Mouse (Mus musculus) ovary, postnatal 10 days (tissue): ENCODE data around the gene Tmem26.
"Not testable (repeated sequence)": the region's sequence is repeated elsewhere in the genome, so short reads cannot be mapped to it uniquely, and the experiment has no call there.

Source experiments
- DNase-seq: peaks from one replicate; pipeline ENCODE4 v3.0.0; 2022; ENCODE audit warnings: low spot score

Gene Tmem26

GRCm38 (mm10) chr10:68723568-68724360 lies at the start of gene Tmem26:
TSS of gene Tmem26 (plus strand) at chr10:68723646.
- peak; percentile 9 for DNase-seq

DNA sequence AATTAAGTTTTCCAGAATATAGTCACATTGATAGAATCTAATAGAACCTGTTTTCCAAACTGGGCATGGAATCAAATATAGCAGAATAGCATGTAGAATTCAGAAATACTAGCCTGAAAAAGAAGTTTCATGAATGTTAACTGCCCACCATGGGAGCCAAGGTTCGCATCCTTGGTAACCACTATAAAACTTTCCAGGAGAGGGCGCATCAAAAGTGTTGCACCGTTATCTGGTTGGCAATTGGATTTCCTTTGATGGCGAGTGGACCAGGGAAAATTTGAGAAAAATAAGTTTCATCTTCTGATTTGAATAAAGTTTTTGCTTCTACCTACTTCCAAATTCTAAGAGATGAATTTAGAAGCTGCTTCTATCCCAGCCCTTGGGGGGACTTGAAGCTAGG lies 44.8 kb upstream of the Tmem26 start:
- DNase-seq, result no peak

DNA sequence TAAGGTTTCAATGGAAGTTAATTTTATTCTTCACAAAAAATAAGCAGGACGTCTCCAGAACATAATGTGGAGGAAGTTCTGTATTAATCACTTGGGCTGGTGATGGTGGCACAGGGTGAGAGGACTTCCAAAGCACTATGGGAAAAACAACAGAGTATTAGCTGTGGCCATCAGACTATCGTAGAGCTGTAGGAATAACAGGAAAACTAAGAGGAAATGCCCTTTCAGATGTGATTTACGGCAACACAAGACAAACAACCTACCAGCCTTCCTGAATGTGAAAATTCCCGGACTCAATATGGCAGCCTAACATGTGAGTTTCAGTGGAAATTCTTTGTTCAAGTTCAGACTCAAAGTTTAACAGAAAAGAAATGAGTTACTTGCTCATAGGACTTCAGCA lies 42.2 kb upstream of the Tmem26 start:
- DNase-seq, result no peak

- no peak for DNase-seq
Measured at GRCm38 (mm10) chr10:68685510-68685909, 37.9 kb upstream of the Tmem26 start.

- no peak for DNase-seq
Measured at GRCm38 (mm10) chr10:68691116-68691515, 32.3 kb upstream of the Tmem26 start.

- no peak for DNase-seq
Measured at GRCm38 (mm10) chr10:68692401-68692800, 31.0 kb upstream of the Tmem26 start.

DNA sequence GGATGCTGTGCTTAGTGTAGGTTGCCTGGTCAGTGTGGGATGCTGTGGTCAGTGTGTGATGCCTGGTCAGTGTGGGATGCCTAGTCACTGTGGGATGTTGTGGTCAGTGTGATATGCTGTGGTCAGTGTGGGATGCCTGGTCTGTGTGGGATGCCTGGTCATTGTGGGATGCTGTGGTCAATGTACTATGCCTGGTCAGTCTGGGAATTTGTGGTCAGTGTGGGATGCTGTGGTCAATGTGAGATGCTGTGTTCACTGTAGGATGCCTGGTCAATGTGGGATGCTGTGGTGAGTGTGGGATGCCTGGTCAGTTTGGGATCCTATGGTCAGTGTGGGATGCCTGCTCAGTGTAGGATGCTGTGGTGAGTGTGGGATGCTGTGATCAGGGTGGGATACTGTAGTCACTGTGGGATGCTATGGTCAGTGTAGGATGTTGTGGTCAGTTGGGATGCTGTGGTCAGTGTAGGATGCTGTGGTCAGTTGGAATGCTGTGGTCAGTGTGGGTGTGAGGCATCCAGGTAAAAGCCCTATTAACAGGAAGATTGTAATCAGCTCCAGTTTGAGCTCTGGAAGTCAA lies 27.6 kb upstream of the Tmem26 start:
- no peak for DNase-seq

DNA sequence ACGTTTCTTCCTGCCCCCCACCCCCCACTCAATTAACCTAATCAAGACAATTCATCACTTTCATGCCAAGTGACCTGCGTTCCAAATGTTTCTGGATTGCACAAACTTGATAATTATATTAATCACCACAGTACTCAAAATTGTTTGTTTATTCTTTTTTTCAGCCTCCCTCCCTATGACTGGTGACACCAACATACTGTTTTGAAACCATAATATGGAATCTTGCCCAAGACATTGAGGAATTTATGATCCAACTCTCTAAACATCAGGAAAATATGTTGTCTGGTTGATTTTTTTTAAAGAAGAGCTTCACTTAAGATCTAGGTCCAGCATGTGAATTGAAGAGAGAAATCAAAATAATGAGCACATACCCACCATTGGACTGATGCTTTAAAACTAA lies 19.2 kb upstream of the Tmem26 start:
- no peak for DNase-seq

DNA sequence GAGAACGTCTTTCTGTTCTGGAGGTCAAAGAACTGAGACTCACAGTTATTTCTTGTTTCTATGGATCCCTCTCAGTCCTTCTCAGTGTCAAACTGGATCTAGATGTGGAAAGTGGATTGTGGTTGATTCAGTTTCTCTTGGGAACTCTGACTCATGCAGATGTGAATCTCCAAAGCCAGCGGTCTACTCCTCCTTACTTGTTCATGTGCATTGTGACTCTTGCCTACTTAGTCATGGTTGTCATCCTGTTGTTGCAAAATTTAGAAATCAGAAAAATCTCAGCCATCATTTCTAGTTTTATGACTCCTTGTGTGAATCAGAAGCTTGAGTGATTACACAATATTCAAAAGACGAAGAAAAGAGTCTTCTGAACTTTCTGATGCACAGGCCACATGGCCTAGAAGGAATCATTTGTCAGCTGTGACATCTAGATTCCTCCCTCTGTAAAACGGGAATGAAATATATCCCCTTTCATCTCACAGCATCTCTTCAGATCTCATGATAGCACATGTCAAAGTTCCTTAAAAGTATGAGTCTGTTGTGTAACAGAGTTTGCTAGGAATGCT lies 17.9 kb upstream of the Tmem26 start:
- no peak for DNase-seq

DNA sequence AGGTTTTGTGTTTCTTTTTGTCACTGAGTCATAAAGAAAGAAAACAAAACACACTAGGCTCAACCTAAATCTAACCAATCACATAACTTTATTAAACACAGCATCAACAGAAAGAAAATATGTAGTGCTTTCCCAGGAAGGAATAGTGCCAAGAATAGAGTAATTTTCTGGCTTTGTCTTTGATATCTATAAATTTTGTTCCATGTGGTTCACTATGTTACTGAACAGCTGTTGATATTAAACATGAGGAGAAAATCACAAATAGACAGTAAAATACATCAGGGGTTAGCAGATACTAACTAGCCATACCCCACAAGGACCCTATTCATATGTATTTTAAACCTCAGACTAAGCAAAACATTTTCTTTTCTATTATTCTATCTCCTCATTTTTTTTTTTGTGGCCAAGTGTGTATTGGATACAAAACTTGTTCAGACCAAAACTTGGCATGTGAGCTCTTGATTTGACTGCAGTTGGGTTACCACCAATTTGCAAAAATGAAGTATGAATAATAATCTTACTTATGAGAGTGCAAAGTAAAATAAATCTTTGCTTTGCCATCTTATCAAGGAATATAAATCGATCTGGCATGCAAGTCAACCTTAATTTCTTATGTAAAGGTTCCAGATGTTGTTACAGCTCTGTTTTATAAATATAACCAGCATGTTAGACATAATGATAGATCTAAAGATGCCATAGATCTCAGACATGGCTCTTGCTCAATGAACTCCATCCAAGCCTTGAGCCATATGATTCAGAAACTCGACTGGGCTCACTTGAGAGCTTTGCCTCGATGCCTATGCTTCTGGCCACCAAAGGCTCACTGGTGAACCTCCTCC lies 16.2 kb upstream of the Tmem26 start:
- DNase-seq, result no peak

GRCm38 (mm10) chr10:68712926-68713325 lies 10.5 kb upstream of the Tmem26 start:
- no peak for DNase-seq

DNA sequence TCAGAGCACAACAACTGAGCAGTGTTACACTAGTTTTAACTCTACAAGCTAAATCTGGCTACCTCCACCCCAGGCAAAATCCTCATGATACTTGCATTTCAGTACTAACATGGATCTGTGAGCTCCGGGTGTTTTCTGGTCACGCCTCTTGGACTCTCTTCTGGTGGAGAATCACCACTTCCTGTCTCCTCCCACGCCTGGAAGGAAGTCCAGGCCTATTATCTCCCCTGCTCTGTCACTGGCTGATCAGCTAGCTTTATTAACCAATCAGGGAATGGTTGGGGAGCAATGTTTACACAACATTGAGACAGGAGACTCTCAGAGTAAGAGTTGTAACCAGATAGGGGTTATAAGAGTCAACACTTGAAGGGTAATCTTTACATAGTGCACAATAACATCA lies 9.1 kb upstream of the Tmem26 start:
- no peak for DNase-seq

DNA sequence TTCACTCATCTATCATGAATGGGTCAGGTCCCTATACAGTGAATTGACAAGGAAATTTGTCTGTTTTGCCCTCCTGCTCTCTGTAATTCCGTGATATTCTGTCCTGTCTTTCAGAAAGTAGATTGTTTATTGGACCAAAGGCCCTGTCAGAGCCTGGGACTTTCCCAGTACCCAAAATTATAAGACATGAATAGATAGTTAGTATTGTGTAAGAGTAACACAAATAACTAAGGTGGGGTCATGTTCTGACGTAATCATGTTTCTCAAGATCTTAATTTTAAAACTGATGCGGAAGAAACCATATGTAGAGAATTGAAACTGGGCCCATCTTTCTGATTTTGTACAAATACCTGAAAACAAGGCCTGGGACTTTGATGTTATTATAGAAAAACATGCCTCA lies 8.1 kb upstream of the Tmem26 start:
- no peak for DNase-seq

DNA sequence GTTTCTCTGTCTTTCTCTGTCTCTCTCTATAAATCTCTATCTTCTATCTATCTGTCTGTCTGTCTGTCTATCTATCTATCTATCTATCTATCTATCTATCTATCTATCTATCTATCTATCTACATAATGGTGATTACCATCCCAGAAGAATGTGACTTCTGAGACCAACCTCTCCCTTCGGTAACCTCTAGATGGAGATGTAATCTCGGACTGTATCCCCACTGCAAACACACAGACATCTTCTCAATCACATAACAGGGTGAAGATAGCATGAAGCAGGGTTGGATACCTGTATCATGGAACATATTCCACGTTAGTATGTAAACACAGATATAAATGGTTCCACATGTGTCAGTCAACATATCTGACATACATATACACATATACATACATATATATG lies 5.1 kb upstream of the Tmem26 start:
- DNase-seq, result no peak

DNA sequence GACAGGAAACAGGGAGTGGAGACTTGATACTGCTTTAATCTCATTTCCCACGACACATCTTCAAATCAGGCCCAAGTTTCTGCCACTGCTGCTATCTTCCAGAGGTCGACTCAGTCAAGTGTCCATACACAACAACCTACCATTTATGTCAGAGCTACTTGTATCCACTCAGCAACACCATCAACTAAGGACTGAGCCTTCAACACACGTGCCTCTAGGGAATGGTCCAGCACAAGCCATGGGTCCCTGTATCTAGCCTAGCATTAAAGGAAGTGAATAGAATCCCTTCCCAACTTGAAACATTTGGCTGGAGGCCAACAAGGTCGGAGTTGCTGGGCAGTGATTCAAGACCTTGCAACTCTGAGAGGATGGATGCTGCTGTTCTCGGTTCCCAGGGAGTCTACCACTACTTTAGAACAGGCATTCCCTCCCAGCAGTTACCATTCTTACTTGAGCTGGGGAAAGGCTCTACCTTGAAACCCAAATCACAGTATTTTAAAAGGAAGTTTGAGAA lies 2.5 kb upstream of the Tmem26 start:
- no peak for DNase-seq

DNA sequence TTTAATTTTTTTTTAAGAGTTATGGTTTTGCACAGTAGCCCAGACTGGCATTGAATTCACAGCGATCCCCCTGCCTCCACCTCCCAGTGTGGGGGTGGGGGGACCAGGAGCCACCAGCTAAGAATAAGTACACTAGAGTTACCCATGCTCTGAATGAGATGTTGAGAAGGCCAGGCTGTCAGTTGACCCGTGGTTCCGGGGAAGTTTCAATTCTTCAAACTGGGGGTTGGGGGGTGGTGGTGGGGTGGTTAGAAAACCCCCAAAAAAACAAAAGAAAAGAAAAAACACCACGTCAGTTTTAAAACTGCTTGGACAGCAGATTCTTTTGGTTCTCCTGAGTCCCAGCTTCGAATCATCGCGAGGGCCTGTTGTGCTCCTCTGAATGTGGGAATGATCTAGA lies 431 bp upstream of the Tmem26 start:
- DNase-seq, result no peak

DNA sequence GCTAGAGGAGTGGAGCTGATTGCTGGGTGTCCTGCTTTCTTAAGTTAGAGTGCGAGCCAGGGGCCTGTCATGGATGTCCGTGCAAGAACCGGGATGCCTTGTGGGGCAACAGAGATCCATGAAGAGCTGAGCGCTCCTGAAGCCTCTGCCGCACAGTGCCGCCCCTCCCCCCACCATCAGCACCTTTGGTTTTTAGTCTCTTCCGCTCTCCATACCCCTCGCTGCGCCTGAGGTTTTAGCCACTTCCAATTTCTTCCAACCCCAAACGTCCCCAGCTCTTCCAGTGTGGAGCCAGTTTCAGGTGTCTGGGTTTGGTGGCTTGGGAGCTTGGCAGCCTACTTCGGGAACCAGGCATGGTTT lies 895 bp downstream of the Tmem26 start:
- peak; percentile 3 for DNase-seq

DNA sequence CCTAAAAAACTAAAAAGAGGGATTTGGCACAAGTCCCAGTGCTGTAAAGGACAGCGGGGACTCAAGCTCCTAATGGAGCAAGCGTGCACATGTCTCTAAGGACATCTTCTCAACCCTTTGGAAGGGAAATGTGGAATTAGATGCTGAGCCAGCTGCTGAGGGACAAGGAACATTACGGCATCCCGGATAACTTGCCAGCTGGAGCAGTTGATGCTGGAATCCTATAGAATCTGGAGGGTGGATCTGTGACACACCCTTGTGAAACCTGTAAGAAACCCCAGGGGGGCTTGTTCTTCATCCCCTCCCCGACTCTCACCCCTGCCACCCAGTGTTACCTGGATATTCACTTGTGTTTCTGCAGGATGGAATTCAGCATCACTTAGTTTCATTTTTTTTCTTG lies 4.0 kb downstream of the Tmem26 start:
- no peak for DNase-seq

DNA sequence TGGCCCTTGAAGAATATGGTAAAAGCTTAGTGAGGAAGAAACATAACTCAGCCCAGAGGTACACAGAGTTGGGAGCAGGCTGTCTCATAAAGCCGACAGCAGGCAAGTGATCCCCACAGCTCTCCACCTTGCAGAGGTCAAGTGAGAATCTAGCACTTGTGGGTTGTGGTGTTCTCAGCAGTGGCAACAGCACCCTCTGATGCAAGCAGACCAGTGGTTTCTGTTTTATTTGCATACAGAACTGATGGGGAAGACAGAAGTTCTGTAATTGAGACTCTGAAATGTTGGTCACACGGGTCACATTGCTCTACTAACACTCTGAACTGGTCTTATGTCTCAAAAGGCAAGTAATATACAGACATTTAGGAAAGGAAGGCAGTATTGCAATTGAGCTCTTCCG lies 12.2 kb downstream of the Tmem26 start:
- DNase-seq, result no peak

- no peak for DNase-seq
Measured at GRCm38 (mm10) chr10:68737391-68737790, 13.9 kb downstream of the Tmem26 start.

GRCm38 (mm10) chr10:68738981-68739380 lies 15.5 kb downstream of the Tmem26 start:
- not testable (repeated sequence) for DNase-seq

- DNase-seq, result no peak
Measured at GRCm38 (mm10) chr10:68740251-68740650, 16.8 kb downstream of the Tmem26 start.

DNA sequence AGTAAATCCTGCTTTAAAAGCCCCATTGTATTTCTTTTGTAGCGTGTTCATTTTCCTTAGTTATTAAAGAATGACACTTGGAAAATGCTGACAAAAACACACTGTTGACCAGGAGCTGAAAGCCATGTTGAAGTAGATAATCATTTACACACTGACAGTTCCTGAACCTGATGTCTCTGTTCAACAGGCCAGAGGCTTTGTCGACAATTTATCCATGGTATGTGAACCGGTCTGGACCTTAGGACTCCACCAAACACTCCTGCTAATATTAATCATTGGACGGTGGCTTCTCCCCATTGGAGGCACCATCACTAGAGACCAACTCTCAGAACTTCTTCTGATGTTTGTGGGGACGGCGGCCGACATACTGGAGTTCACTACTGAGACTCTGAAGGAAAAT lies 27.5 kb downstream of the Tmem26 start:
- no peak for DNase-seq
